Mouse (Mus musculus): ENCODE measurements around the gene Fktn. TPM values are rescaled to one million over a fixed set of nuclear protein-coding genes. Genes with fewer than 3 reads are reported as not detected.
A peak's percentile ranks its signal among the peaks of the same experiment; 100 is the strongest.
"Not testable (repeated sequence)": the region's sequence is repeated elsewhere in the genome, so short reads cannot be mapped to it uniquely, and the experiment has no call there.

The Fktn gene
- polyA plus RNA-seq, 1 experiment: 1.4 TPM

- TF ChIP-seq CTCF (IDR thresholded peaks at IDR 0.05; ENCODE audit: extremely low read depth, insufficient read depth, insufficient read length, insufficient replicate concordance): no peak
- TF ChIP-seq POLR2A (IDR thresholded peaks at IDR 0.05; ENCODE audit: low read depth, low read length): no peak
- Histone ChIP-seq H3K27ac (ENCODE audit: insufficient read depth, low read length) (no peak overlapping the region), H3K36me3 (ENCODE audit: control insufficient read depth, insufficient read depth, low read length) (no peaks in the 10 kb centered on the region), H3K27me3 (ENCODE audit: control insufficient read depth, insufficient read depth, low read length) (no peaks in the 10 kb centered on the region), H3K4me1 (ENCODE audit: control insufficient read depth, insufficient read depth, insufficient read length) (peaks cover 16% of the 10 kb centered on the region), H3K4me3 (ENCODE audit: extremely low read depth, insufficient read depth, insufficient read length) (no peak overlapping the region)
- DNase-seq (ENCODE audit: low read depth in 1 of 2, low spot score in 2 of 2): no peak
- 38% methylated on average over 7 of the region's 7 CpGs for WGBS
Observed at GRCm38 (mm10) chr4:53798896-53799676, 85.3 kb downstream of the Fktn start.

- Histone ChIP-seq H3K4me3 (ENCODE audit: extremely low read depth, insufficient read depth, insufficient read length) (no peak overlapping the region), H3K36me3 (ENCODE audit: control insufficient read depth, insufficient read depth, low read length) (no peaks in the 10 kb centered on the region), H3K27me3 (ENCODE audit: control insufficient read depth, insufficient read depth, low read length) (no peaks in the 10 kb centered on the region), H3K27ac (ENCODE audit: insufficient read depth, low read length) (0 out of 2 replicates have a peak overlapping the region, but pooled peaks have one; percentile 8), H3K4me1 (ENCODE audit: control insufficient read depth, insufficient read depth, insufficient read length) (peaks cover 16% of the 10 kb centered on the region)
- no peak for TF ChIP-seq POLR2A (IDR thresholded peaks at IDR 0.05; ENCODE audit: low read depth, low read length)
- TF ChIP-seq CTCF (IDR thresholded peaks at IDR 0.05; ENCODE audit: extremely low read depth, insufficient read depth, insufficient read length, insufficient replicate concordance): no peak
- no peak for DNase-seq (ENCODE audit: low read depth in 1 of 2, low spot score in 2 of 2)
- WGBS: 55% methylated on average over 1 of the region's 1 CpGs
Observed at GRCm38 (mm10) chr4:53799753-53800152, 86.0 kb downstream of the Fktn start.

GRCm38 (mm10) chr4:53803674-53804073 lies 89.9 kb downstream of the Fktn start:
- not testable (repeated sequence) for H3K4me1 ChIP-seq (ENCODE audit: control insufficient read depth, insufficient read depth, insufficient read length); DNase-seq (ENCODE audit: low read depth in 1 of 2, low spot score in 2 of 2); H3K4me3 ChIP-seq (ENCODE audit: extremely low read depth, insufficient read depth, insufficient read length); H3K27ac ChIP-seq (ENCODE audit: insufficient read depth, low read length); H3K36me3 ChIP-seq (ENCODE audit: control insufficient read depth, insufficient read depth, low read length); H3K27me3 ChIP-seq (ENCODE audit: control insufficient read depth, insufficient read depth, low read length)
- WGBS: 91% methylated on average over 8 of the region's 8 CpGs

GRCm38 (mm10) chr4:53806428-53806827 lies 92.6 kb downstream of the Fktn start:
- H3K27ac ChIP-seq (ENCODE audit: insufficient read depth, low read length); H3K4me3 ChIP-seq (ENCODE audit: extremely low read depth, insufficient read depth, insufficient read length); H3K27me3 ChIP-seq (ENCODE audit: control insufficient read depth, insufficient read depth, low read length); H3K36me3 ChIP-seq (ENCODE audit: control insufficient read depth, insufficient read depth, low read length); DNase-seq (ENCODE audit: low read depth in 1 of 2, low spot score in 2 of 2); H3K4me1 ChIP-seq (ENCODE audit: control insufficient read depth, insufficient read depth, insufficient read length): not testable (repeated sequence)
- WGBS: 84% methylated on average over 6 of the region's 6 CpGs

GRCm38 (mm10) chr4:53818320-53818719 lies 104.5 kb downstream of the Fktn start:
- Histone ChIP-seq H3K27me3 (ENCODE audit: control insufficient read depth, insufficient read depth, low read length) (no peaks in the 10 kb centered on the region), H3K4me1 (ENCODE audit: control insufficient read depth, insufficient read depth, insufficient read length) (no peaks in the 10 kb centered on the region), H3K4me3 (ENCODE audit: extremely low read depth, insufficient read depth, insufficient read length) (no peak overlapping the region), H3K36me3 (ENCODE audit: control insufficient read depth, insufficient read depth, low read length) (no peaks in the 10 kb centered on the region), H3K27ac (ENCODE audit: insufficient read depth, low read length) (no peak overlapping the region)
- no peak for DNase-seq (ENCODE audit: low read depth in 1 of 2, low spot score in 2 of 2)
- 73% methylated on average over 5 of the region's 5 CpGs for WGBS
- no peak for TF ChIP-seq POLR2A (IDR thresholded peaks at IDR 0.05; ENCODE audit: low read depth, low read length)
- TF ChIP-seq CTCF (IDR thresholded peaks at IDR 0.05; ENCODE audit: extremely low read depth, insufficient read depth, insufficient read length, insufficient replicate concordance): no peak

- Histone ChIP-seq H3K36me3 (ENCODE audit: control insufficient read depth, insufficient read depth, low read length) (no peaks in the 10 kb centered on the region), H3K4me3 (ENCODE audit: extremely low read depth, insufficient read depth, insufficient read length) (no peak overlapping the region), H3K27me3 (ENCODE audit: control insufficient read depth, insufficient read depth, low read length) (no peaks in the 10 kb centered on the region), H3K4me1 (ENCODE audit: control insufficient read depth, insufficient read depth, insufficient read length) (0 out of 2 replicates have a peak, but pooled peaks cover 1% of the 10 kb centered on the region), H3K27ac (ENCODE audit: insufficient read depth, low read length) (no peak overlapping the region)
- WGBS: 52% methylated on average over 6 of the region's 6 CpGs
- TF ChIP-seq CTCF (IDR thresholded peaks at IDR 0.05; ENCODE audit: extremely low read depth, insufficient read depth, insufficient read length, insufficient replicate concordance) (no peak), POLR2A (IDR thresholded peaks at IDR 0.05; ENCODE audit: low read depth, low read length) (no peak)
- no peak for DNase-seq (ENCODE audit: low read depth in 1 of 2, low spot score in 2 of 2)
Observed at GRCm38 (mm10) chr4:53823697-53824096, 109.9 kb downstream of the Fktn start.

GRCm38 (mm10) chr4:53824831-53825230 lies 111.0 kb downstream of the Fktn start:
- no peaks in the 10 kb centered on the region for H3K36me3 ChIP-seq (ENCODE audit: control insufficient read depth, insufficient read depth, low read length)
- no peak overlapping the region for H3K4me3 ChIP-seq (ENCODE audit: extremely low read depth, insufficient read depth, insufficient read length)
- 67% methylated on average over 4 of the region's 4 CpGs for WGBS
- H3K27ac ChIP-seq (ENCODE audit: insufficient read depth, low read length): no peak overlapping the region
- TF ChIP-seq CTCF (IDR thresholded peaks at IDR 0.05; ENCODE audit: extremely low read depth, insufficient read depth, insufficient read length, insufficient replicate concordance) (no peak), POLR2A (IDR thresholded peaks at IDR 0.05; ENCODE audit: low read depth, low read length) (no peak)
- H3K27me3 ChIP-seq (ENCODE audit: control insufficient read depth, insufficient read depth, low read length): no peaks in the 10 kb centered on the region
- no peak for DNase-seq (ENCODE audit: low read depth in 1 of 2, low spot score in 2 of 2)
- H3K4me1 ChIP-seq (ENCODE audit: control insufficient read depth, insufficient read depth, insufficient read length): 0 out of 2 replicates have a peak, but pooled peaks cover 1% of the 10 kb centered on the region

All from spleen, adult 2 months (tissue).